Mouse (Mus musculus): ENCODE measurements around the gene Arhgap28. TPM values are rescaled to one million over a fixed set of nuclear protein-coding genes. Genes with fewer than 3 reads are reported as not detected.

The Arhgap28 gene
- polyA plus RNA-seq, 1 experiment from 2014 or later, result 22.9 TPM

DNA sequence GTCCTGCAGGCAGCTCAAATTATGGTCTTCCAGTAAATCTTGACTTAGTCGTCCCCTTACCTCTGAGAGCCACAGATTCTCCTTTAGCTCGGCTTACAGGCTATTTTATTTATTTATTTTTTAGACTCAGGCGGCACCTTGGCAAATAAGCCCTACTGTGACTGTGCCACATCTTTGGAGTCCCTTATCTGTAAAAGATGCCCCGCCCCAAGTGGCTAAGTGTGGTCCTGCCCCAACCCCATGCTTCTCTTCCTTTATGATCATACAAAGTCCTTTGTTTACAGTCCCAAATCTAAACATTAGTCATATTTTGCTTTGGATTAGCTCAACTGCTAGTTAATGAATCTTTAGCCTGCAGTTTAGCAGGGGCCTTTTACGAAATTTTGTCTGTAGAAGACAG lies 55.3 kb downstream of the Arhgap28 start:
- Histone ChIP-seq H3K36me3 (ENCODE audit: insufficient read depth, low read length) (no peaks in the 10 kb centered on the region), H3K4me1 (ENCODE audit: insufficient read depth, low read length) (peaks cover 65% of the 10 kb centered on the region), H3K4me2 (replicated peaks; ENCODE audit: low read depth, low read length) (no peak overlapping the region)

GRCm38 (mm10) chr17:67945453-67945852 lies 58.5 kb downstream of the Arhgap28 start:
- Histone ChIP-seq H3K9ac (replicated peaks; ENCODE audit: low read length) (no peak overlapping the region), H3K4me2 (replicated peaks; ENCODE audit: low read depth, low read length) (no peak overlapping the region), H3K4me1 (ENCODE audit: insufficient read depth, low read length) (peaks cover 37% of the 10 kb centered on the region), H3K27me3 (ENCODE audit: insufficient read depth, low read length) (no peaks in the 10 kb centered on the region), H3K4me3 (ENCODE audit: low read length) (no peak overlapping the region), H3K27ac (ENCODE audit: low read length) (no peak overlapping the region), H3K36me3 (ENCODE audit: insufficient read depth, low read length) (no peaks in the 10 kb centered on the region), H3K9me3 (ENCODE audit: low read length) (no peaks in the 10 kb centered on the region)
- no peak for ATAC-seq (ENCODE audit: low FRiP score, low TSS enrichment)
- WGBS, result 68% methylated on average over 7 of the region's 7 CpGs

More for the DNA sequence above, 55.3 kb downstream of the Arhgap28 start:
- H3K27me3 ChIP-seq (ENCODE audit: insufficient read depth, low read length), result no peaks in the 10 kb centered on the region
- H3K9ac ChIP-seq (replicated peaks; ENCODE audit: low read length), result no peak overlapping the region
- 62% methylated on average over 5 of the region's 5 CpGs for WGBS
- H3K27ac ChIP-seq (ENCODE audit: low read length), result no peak overlapping the region
- H3K9me3 ChIP-seq (ENCODE audit: low read length), result no peaks in the 10 kb centered on the region
- no peak overlapping the region for H3K4me3 ChIP-seq (ENCODE audit: low read length)
- ATAC-seq (ENCODE audit: low FRiP score, low TSS enrichment), result no peak

DNA sequence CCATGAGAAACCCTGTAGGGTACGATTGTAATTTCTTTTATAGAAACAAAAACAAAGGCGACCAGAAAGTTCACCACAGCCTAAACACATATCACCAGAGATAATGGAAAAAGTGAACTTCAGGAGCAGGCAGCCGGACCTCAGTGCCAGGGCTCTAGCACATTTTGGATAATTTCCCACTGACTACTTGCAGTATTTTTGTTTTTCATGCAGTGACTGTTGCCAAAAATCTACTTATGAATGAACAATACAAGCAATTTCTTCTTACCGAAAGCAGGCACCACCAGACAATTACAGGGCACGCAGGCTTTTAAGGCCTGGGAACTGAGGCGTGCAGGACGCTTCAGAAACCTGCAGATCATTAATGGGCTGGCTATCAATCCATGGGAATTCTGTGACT lies 59.7 kb downstream of the Arhgap28 start:
- Histone ChIP-seq H3K27ac (ENCODE audit: low read length) (no peak overlapping the region), H3K9me3 (ENCODE audit: low read length) (no peaks in the 10 kb centered on the region), H3K36me3 (ENCODE audit: insufficient read depth, low read length) (no peaks in the 10 kb centered on the region), H3K27me3 (ENCODE audit: insufficient read depth, low read length) (no peaks in the 10 kb centered on the region), H3K9ac (replicated peaks; ENCODE audit: low read length) (no peak overlapping the region), H3K4me3 (ENCODE audit: low read length) (no peak overlapping the region), H3K4me2 (replicated peaks; ENCODE audit: low read depth, low read length) (no peak overlapping the region), H3K4me1 (ENCODE audit: insufficient read depth, low read length) (peaks cover 28% of the 10 kb centered on the region)
- no peak for ATAC-seq (ENCODE audit: low FRiP score, low TSS enrichment)
- WGBS, result 66% methylated on average over 7 of the region's 7 CpGs

DNA sequence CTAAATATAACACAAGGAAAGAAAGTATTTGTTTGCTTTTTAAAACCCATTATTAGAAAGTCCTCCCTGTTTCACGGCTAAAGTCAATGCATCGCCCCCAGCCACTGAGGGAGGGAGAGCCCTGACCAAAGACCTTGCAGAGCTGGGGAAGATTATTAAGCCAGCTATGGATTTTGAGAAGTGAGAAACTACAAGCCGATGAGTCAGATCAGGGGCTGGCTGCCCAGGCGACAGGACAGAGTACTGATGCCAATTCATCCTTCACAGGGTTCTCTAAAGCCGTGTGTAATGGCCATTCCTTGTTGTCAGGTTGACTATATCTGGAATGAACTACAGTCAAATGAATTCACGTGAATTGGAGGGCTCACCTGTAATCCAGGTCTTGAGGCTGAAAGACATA lies 62.9 kb downstream of the Arhgap28 start:
- no peak for ATAC-seq (ENCODE audit: low FRiP score, low TSS enrichment)
- 89% methylated on average over 6 of the region's 6 CpGs for WGBS

GRCm38 (mm10) chr17:67937050-67937449 lies 66.9 kb downstream of the Arhgap28 start:
- Histone ChIP-seq H3K27ac (ENCODE audit: low read length) (no peak overlapping the region), H3K4me2 (replicated peaks; ENCODE audit: low read depth, low read length) (no peak overlapping the region), H3K27me3 (ENCODE audit: insufficient read depth, low read length) (no peaks in the 10 kb centered on the region), H3K4me3 (ENCODE audit: low read length) (no peak overlapping the region), H3K36me3 (ENCODE audit: insufficient read depth, low read length) (peaks cover 4% of the 10 kb centered on the region), H3K9me3 (ENCODE audit: low read length) (no peaks in the 10 kb centered on the region), H3K9ac (replicated peaks; ENCODE audit: low read length) (no peak overlapping the region), H3K4me1 (ENCODE audit: insufficient read depth, low read length) (no peaks in the 10 kb centered on the region)
- ATAC-seq (ENCODE audit: low FRiP score, low TSS enrichment), result no peak
- 94% methylated on average over 3 of the region's 3 CpGs for WGBS

More for the DNA sequence above, 62.9 kb downstream of the Arhgap28 start:
- H3K4me2 ChIP-seq (replicated peaks; ENCODE audit: low read depth, low read length), result no peak overlapping the region
- no peak overlapping the region for H3K27ac ChIP-seq (ENCODE audit: low read length)
- no peaks in the 10 kb centered on the region for H3K36me3 ChIP-seq (ENCODE audit: insufficient read depth, low read length)
- peaks cover 13% of the 10 kb centered on the region; the same call in 1 of the 2 replicates for H3K4me1 ChIP-seq (ENCODE audit: insufficient read depth, low read length)
- H3K27me3 ChIP-seq (ENCODE audit: insufficient read depth, low read length), result no peaks in the 10 kb centered on the region
- H3K4me3 ChIP-seq (ENCODE audit: low read length), result no peak overlapping the region
- H3K9ac ChIP-seq (replicated peaks; ENCODE audit: low read length), result no peak overlapping the region
- no peaks in the 10 kb centered on the region for H3K9me3 ChIP-seq (ENCODE audit: low read length)

DNA sequence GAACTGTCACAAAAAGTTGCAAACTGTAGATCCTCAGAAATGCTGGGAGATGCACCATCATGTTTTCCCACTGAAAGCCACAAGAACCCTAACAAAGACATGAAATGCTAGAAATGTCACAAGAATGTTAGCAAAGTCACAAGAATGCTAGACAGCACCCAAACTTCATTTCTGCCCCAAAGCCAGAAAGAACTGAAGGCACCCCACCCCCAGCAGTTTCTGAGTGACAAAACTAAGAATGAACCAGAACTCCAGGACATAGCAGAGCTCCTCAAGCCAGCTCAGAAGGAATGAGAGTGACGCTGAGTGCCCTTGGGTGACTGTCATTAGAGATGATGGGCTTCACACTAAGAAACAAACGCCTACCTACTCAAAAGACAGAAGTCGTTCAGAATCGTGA lies 68.4 kb downstream of the Arhgap28 start:
- Histone ChIP-seq H3K4me1 (ENCODE audit: insufficient read depth, low read length) (0 out of 2 replicates have a peak, but pooled peaks cover 7% of the 10 kb centered on the region), H3K27ac (ENCODE audit: low read length) (no peak overlapping the region), H3K4me2 (replicated peaks; ENCODE audit: low read depth, low read length) (no peak overlapping the region), H3K36me3 (ENCODE audit: insufficient read depth, low read length) (peaks cover 4% of the 10 kb centered on the region), H3K4me3 (ENCODE audit: low read length) (no peak overlapping the region), H3K9me3 (ENCODE audit: low read length) (no peaks in the 10 kb centered on the region), H3K9ac (replicated peaks; ENCODE audit: low read length) (no peak overlapping the region), H3K27me3 (ENCODE audit: insufficient read depth, low read length) (no peaks in the 10 kb centered on the region)
- WGBS, result 84% methylated on average over 4 of the region's 4 CpGs
- no peak for ATAC-seq (ENCODE audit: low FRiP score, low TSS enrichment)

DNA sequence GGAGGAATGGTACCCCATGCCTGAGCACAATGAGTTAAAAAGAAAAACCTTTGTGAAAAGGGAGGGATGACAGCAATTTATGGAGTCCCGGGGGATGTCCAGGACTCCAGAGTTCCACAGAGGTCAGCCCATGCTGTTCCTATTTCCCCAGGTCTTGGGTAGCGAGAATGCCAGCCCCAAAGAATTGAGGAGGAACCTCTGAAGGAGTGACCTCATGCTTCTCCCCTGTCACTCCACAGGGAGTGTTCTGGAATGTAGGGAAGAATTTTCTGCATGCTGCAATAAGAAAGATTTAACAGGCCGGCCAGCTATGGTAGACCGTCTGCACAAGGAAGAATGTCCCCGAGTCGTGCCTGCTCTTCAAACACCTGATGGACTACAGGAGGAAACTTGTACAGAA lies 72.5 kb downstream of the Arhgap28 start:
- no peaks in the 10 kb centered on the region for H3K27me3 ChIP-seq (ENCODE audit: insufficient read depth, low read length)
- peaks cover 4% of the 10 kb centered on the region for H3K36me3 ChIP-seq (ENCODE audit: insufficient read depth, low read length)
- 0 out of 2 replicates have a peak, but pooled peaks cover 7% of the 10 kb centered on the region for H3K4me1 ChIP-seq (ENCODE audit: insufficient read depth, low read length)
- H3K4me2 ChIP-seq (replicated peaks; ENCODE audit: low read depth, low read length), result no peak overlapping the region
- H3K9me3 ChIP-seq (ENCODE audit: low read length), result no peaks in the 10 kb centered on the region
- peak overlapping the region; percentile 27; the same call in 1 of the 2 replicates for H3K27ac ChIP-seq (ENCODE audit: low read length)
- 26% methylated on average over 6 of the region's 6 CpGs for WGBS
- no peak overlapping the region for H3K9ac ChIP-seq (replicated peaks; ENCODE audit: low read length)
- peak; percentile 68 for ATAC-seq (ENCODE audit: low FRiP score, low TSS enrichment)
- H3K4me3 ChIP-seq (ENCODE audit: low read length), result no peak overlapping the region

GRCm38 (mm10) chr17:67930957-67931356 lies 73.0 kb downstream of the Arhgap28 start:
- Histone ChIP-seq H3K4me1 (ENCODE audit: insufficient read depth, low read length) (0 out of 2 replicates have a peak, but pooled peaks cover 7% of the 10 kb centered on the region), H3K9me3 (ENCODE audit: low read length) (no peaks in the 10 kb centered on the region), H3K4me2 (replicated peaks; ENCODE audit: low read depth, low read length) (no peak overlapping the region), H3K36me3 (ENCODE audit: insufficient read depth, low read length) (peaks cover 4% of the 10 kb centered on the region), H3K9ac (replicated peaks; ENCODE audit: low read length) (no peak overlapping the region), H3K4me3 (ENCODE audit: low read length) (no peak overlapping the region), H3K27me3 (ENCODE audit: insufficient read depth, low read length) (no peaks in the 10 kb centered on the region), H3K27ac (ENCODE audit: low read length) (peak overlapping the region; percentile 47)
- 55% methylated on average over 3 of the region's 3 CpGs for WGBS
- peak; percentile 72 for ATAC-seq (ENCODE audit: low FRiP score, low TSS enrichment)

- Histone ChIP-seq H3K27me3 (ENCODE audit: insufficient read depth, low read length) (no peaks in the 10 kb centered on the region), H3K36me3 (ENCODE audit: insufficient read depth, low read length) (peaks cover 4% of the 10 kb centered on the region), H3K9ac (replicated peaks; ENCODE audit: low read length) (no peak overlapping the region), H3K27ac (ENCODE audit: low read length) (peak overlapping the region; percentile 47), H3K4me1 (ENCODE audit: insufficient read depth, low read length) (0 out of 2 replicates have a peak, but pooled peaks cover 7% of the 10 kb centered on the region), H3K9me3 (ENCODE audit: low read length) (no peaks in the 10 kb centered on the region), H3K4me2 (replicated peaks; ENCODE audit: low read depth, low read length) (no peak overlapping the region), H3K4me3 (ENCODE audit: low read length) (no peak overlapping the region)
- 77% methylated on average over 3 of the region's 3 CpGs for WGBS
- no peak for ATAC-seq (ENCODE audit: low FRiP score, low TSS enrichment)
Observed at GRCm38 (mm10) chr17:67930467-67930866, 73.5 kb downstream of the Arhgap28 start.

DNA sequence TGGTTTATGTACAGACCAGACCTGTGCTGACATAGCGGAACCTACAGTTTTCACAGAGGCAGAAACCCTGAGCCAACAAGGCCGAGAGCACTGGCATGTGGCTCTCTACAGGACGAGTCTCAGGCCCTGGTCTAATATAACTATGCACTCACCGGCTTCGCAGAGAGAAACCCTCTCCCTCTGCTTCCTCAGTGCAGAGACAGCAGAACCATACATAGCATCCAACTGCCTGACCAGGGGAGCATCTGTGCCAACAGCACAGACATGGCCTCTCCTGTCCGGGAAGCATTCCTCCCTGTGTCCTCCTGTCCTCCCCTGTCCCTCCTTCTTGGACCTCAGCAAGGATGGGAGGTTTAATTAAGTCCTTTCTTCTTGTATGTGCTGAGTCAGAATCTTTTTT lies 75.6 kb downstream of the Arhgap28 start:
- no peak overlapping the region for H3K4me3 ChIP-seq (ENCODE audit: low read length)
- H3K36me3 ChIP-seq (ENCODE audit: insufficient read depth, low read length), result no peaks in the 10 kb centered on the region; the same call in 1 of the 2 replicates
- 0 out of 2 replicates have a peak, but pooled peaks cover 10% of the 10 kb centered on the region for H3K4me1 ChIP-seq (ENCODE audit: insufficient read depth, low read length)
- WGBS, result 74% methylated on average over 6 of the region's 6 CpGs
- no peaks in the 10 kb centered on the region for H3K27me3 ChIP-seq (ENCODE audit: insufficient read depth, low read length)
- no peaks in the 10 kb centered on the region for H3K9me3 ChIP-seq (ENCODE audit: low read length)
- H3K4me2 ChIP-seq (replicated peaks; ENCODE audit: low read depth, low read length), result no peak overlapping the region
- H3K27ac ChIP-seq (ENCODE audit: low read length), result no peak overlapping the region
- H3K9ac ChIP-seq (replicated peaks; ENCODE audit: low read length), result no peak overlapping the region
- ATAC-seq (ENCODE audit: low FRiP score, low TSS enrichment), result peak; percentile 50; the same call in 1 of the 2 replicates

Measured in kidney, embryonic 16.5 days (tissue).